Mouse (Mus musculus): ENCODE data around the gene Gm527.

Gene Gm527

DNA sequence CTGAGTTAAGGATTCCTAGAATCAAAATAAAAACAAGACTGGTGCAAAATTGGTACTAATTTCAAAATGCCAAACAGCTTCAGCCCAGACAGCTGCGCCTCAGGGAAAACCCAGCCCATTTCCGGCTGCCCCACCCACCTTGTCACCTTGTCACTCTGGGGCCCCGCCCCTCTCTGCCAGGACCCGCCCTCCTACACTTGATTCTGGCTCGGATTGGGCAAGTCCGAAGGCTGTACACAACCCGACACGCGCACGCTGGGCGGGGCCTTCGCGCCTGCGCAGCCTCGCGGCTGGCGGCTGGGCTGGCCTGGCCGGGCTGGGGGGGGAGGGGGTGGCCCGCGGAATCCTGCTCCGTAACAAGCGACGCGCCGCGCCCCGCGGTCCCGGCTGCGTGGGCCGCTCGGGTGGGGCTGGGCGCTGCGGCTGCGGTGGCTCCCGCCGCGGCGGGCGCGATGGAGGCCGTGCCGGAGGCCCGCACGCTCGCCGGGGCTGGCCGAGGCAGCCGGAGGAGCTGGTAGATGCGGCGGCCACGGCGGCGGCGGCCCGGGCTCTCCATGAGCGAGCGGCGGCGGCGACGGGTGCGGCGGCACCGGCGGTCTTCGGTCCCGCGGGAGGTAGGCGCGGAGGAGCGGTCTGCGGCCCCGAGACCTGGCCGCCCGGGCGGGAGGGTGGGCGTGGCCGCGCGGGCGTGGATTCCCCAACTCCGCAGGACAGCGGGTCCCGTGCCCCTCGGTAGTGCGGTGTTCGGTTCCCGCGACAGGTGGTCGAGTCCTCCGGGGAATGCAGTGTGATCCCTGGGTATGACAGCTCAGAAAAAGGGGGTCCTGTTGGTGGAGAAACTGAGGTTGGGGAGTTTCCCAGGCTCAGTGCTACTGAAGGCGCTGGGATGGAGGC is at the start of gene Gm527:
Gene Gm527, plus strand, starts transcription at position 329 of the 894 bp plus-strand sequence.
- peak; percentile 95 for DNase-seq (ENCODE audit: low read depth, low spot score)

DNA sequence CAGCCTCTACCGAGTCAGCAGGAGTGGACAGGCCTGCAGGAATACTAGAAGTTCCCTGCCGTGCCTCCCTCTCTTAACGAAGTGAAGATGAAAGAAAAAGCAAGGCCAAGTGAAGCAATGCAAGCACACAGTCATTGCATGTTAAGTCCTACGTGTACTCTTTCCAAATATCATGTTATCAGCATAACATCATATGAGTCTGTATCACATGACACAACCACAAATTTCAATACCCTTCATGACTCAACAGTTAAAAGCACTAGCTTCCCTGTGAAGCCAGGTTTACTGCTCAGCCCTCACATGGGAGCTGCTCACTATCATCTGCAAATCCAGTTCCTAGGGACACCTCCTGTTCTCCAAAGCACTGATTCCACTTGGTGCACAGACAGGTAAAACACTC is 46.6 kb upstream of the Gm527 start:
- DNase-seq (ENCODE audit: low read depth, low spot score), result no peak

DNA sequence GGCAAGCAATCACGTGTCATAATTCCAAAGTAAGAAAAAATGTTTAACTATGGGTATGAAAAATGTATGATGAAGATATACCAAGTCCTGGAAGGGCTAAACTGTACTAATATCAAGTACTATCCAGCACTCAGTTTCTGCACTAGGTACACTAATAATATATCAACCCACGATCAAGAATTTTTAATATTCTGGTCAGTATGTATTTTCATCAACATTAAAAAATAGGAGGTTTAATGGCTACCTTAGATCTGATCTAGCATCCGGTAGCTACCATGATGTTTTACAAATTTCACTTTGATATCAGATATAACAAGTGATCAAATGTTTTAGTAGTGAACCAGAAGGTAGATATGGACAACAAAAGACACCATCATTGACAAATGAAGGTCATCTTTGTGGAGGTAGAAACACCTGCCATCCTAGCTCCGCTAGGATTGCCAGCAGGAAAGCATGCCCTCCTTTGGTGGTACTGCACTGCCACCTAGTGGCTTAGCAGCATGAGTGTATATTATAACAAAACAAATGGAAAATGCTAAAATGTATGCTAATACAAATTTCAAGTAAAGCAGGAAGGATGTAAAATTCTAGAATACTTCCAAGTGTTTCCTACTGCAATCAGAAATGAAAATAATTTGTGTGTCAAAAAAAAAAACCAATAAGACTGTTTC is 20.5 kb upstream of the Gm527 start:
- peak; percentile 77 for DNase-seq (ENCODE audit: low read depth, low spot score)

DNA sequence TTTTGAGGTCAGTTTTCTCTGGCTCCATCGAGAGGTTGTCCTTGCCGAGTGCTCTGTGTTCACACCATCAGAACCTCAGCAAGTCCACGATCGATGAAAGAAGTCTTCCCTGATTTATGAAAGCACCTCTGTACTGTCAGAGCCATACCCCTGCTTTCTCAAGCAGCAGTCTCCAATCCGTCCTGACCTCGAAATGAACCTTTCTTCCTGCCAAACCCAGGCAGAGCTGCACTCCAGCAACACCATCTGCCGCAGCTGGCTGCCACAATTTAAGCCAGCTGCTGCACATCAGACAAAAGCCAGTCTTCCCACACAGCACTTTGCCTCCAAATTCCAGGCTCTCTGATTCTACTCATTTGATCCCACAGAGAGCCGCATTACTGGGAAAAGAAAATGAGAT is 15.2 kb upstream of the Gm527 start:
- peak; percentile 75 for DNase-seq (ENCODE audit: low read depth, low spot score)

DNA sequence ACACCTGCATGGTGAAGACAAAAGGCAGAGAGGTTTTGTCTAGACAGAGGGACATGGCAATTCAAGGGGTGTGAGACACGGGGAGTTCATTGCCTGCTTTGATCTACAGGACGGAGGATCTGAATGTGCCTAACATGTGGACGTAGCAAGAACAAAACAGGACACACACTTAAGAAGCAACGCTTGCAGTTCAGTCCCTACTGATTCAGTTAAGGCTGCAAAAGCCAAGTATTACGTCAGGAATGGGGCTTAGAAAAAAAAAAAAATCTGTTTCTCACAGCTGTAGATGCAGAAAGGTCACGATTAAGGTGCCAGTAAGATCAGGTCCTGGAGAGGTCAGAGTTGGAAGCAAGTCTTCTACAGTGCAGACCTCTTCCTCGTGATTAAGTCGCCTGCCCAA is 14.5 kb upstream of the Gm527 start:
- no peak for DNase-seq (ENCODE audit: low read depth, low spot score)

DNA sequence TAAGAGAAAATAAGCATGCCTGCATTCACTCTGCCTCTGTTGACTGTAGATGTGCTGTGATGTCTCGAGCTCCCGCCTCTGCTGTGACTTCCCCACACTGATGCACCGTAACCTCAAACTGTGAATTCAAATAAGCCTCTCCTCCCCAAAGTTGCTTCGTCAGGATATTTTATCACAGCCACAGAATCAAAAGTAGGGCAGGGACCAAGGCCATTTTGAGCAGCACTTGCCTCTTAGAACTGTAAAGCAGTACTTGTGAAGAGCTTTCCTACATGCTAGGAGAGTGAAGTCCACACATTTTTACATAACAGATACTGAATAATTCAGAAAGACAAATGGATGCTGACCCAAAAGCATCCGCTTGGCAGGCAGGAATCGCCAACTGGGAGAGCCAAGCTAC is 4.7 kb upstream of the Gm527 start:
- no peak for DNase-seq (ENCODE audit: low read depth, low spot score)

DNA sequence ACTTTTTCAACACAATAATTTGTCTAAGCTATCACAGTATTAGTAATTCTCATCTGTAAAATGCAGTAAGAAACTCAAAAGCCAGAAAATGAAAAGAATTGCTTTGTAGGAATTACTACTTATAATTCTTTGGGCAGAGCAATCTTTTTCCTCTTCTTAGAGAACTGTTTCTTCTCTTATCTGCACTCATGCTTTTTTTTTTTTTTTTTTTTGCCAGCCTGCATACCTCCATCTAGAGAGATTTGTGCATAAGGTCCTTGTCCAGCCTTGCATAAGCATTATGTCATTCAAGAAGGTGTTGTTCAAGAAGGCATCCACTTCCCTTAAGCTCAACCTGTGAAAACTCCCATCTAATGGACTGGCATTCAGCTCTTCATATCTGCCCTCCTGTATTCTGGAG is 971 bp upstream of the Gm527 start:
- no peak for DNase-seq (ENCODE audit: low read depth, low spot score)

DNA sequence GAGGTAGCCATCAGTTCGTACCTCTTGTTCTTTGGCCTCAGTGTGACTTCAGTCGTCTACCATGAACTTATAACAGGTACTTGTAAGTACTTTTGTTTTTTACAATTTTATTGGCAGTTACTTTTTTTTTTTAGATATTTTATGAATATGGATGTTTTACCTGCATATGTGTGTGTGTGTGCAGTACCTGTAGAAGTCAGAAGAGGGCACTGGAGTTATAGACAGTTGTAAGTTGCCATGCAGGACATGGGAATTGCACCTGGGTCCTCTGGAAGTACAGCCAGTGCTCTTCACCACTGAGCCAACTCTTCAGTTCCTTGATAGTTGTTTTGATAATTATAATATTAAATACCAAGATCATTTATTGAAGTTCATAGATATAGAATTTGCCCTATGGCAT is 19.8 kb downstream of the Gm527 start:
- DNase-seq (ENCODE audit: low read depth, low spot score), result no peak

DNA sequence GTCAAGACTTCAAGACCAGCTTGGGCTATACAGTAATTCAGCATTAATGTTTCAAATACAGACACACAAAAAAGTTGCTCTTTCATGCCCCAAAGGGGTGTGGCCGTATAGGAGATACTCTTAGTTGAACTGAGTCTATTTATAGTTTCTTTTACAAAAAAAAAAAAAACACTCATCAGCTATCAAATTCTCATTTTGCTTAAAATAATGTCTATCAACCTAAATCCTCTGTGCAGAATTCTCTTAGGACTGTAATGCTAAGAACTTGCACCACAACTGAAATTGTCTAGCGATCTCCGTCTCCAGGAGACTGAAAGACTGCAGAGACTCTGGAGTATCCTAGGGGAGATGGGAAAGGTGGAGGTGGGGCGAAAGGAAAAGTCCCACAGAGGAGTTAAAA is 46.9 kb downstream of the Gm527 start:
- no peak for DNase-seq (ENCODE audit: low read depth, low spot score)

DNA sequence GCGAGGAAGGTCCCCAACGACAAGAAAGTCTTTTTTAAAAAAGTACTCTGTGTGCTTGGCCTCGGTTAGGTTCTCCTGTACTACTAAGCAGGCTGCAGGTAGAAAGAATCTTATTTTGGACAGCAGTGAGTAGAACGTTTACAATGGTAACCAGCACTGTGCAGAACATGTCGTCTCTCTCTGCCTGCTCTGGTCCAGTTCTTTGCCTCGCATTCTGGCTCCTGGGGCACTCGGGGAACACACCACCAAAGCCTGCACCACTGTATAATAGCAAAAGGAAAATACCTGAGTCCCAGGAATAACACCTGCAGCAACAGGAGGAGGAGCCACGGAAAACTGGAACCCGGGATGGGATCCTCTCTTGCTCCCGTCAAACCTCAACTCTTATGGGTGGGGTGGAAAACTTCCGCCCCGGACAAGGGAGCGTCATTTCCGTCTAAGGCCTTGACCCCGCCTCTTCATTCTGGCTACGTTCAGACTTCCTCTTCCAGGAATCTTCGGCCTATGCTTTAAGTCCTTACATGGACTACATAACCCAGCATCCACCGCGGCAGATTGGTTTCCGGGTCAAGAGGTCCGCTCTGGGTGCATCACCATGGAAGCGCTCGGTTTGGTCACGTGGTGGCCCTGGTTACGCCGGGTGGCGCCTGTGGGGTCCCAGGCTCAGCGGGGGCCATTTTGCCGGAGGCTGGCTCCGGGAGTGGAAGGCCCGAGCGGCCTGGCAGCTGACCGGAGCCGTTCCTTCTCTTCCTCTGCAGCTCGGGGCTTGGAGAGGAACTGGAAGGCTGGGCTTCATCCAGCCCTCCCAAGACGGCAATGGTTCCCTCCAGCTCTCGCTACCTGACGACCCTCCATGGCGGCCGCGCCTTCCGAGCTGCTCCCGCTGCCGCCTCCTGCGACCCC is 47.7 kb downstream of the Gm527 start, which contains the start of the genes Klhl28 and Togaram1:
Gene Klhl28, minus strand, starts transcription at position 411 of the 903 bp plus-strand sequence.
Gene Togaram1, plus strand, starts transcription at position 681 of the 903 bp plus-strand sequence.
- peak; percentile 99 for DNase-seq (ENCODE audit: low read depth, low spot score)

DNA sequence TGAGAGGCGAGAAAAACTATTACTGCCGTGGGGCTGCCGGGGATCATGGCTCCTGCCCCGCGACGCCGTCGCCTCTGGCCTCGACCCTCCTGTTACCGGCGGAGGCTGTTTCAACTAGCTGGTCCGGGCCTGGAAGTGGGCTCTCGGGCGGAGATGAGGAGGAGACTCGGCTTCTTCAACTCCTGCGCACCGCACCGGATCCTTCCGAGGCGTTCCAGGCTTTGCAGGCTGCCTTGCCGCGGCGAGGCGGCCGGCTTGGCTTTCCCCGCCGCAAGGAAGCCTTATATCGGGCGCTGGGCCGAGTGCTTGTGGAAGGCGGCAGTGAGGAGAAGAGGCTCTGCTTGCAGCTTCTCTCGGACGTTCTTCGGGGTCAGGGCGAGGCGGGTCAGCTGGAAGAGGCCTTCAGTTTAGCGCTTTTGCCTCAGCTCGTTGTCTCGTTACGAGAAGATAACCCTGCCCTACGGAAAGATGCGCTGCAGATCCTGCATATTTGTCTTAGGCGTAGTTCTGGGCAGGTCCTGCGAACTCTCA is 48.5 kb downstream of the Gm527 start:
- peak; percentile 56 for DNase-seq (ENCODE audit: low read depth, low spot score)

DNA sequence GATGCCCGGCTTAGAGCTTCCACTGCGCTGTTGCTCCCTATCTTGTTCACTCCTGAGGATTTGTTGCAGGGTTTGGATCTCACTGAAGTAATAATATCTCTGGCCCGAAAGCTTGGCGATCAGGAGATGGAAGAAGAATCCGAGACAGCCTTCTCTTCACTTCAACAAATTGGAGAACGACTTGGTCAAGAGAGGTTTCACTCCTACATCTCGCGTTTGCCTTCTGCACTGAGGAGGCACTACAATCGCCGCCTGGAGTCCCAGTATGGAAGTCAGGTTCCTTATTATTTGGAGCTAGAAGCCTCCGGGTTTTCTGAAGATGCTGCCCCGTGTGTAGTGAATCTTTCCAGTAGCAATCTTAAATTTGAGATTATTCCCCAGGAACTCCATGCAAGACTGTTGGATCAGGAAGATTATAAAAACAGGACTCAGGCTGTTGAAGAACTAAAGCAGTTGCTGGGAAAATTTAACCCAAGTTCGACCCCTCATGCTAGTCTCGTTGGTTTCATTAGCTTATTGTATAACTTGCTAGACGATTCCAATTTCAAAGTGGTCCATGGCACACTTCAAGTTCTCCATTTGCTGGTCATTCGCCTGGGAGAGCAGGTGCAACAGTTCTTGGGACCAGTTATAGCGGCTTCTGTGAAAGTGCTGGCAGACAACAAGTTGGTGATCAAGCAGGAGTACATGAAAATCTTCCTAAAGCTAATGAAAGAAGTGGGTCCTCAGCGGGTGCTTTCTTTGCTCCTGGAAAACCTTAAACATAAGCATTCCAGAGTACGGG is 49.1 kb downstream of the Gm527 start:
- DNase-seq (ENCODE audit: low read depth, low spot score), result no peak

DNA sequence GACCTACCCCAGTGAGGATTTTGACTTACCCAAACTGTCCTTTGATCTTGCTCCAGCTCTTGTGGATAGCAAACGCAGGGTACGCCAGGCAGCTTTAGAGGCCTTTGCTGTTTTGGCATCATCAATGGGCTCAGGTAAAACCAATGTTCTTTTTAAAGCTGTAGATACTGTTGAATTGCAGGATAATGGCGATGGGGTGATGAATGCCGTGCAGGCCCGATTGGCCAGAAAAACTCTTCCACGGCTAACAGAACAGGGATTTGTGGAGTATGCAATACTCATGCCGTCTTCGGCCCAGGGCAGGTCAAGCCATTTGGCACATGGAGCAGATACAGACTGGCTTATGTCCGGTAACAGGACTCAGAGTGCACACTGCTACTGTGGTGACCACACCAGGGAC is 49.8 kb downstream of the Gm527 start:
- no peak for DNase-seq (ENCODE audit: low read depth, low spot score)

DNA sequence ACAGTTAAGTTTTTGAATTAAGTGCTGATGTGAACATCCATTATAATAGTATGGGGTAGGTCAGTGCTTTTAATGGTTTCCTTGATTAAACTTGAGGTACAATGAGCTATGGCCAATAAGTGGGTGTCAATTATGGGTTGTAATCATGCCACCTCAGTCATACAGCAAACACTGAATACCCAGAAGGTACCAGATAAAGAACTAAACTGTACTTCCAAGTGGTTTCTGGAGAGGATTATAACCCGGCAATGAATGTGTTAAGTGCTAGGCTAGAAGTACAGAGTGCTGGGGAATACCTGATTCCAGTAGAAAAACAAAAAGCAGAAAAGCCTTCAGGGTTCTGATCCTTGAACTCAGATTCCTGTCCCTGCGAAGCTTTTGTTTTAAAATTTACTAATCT is 50.4 kb downstream of the Gm527 start:
- no peak for DNase-seq (ENCODE audit: low read depth, low spot score)

DNA sequence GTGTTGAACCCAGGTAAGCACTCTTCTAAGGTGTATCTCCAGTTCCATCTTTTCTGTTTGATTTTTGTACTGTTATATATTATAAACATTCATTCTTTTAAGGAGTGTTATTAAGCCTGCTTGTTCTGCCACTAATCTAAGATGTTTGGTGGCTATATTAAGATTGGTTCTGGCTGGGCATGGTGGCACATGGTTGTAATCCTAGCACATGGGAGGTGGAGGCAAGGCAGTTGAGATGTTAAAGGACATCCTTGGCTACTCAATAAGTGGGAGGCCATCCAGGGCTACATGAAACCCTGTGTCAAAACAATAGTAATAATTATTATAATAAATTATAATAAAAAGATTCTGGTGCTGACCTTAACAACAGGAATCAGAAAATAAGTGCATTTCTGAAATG is 53.7 kb downstream of the Gm527 start:
- no peak for DNase-seq (ENCODE audit: low read depth, low spot score)

DNA sequence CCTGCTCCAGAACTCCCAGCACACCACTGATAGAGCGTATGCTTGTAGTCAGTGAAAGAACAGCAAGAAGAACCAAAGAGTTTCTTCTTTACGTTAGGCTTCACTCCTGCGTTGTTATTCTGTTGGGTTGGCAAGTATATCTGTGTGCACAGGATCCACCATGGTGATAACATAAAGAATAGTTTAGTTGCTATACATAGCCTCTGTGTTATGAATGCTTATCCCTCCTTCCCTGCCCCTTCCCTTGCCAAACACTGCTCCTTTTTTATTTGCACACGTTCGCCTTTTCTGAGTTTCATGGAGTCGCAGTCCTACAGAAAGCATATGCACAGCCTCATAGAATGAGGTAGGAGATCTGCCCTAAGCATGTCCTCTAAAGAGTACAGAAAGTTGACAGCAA is 54.4 kb downstream of the Gm527 start:
- DNase-seq (ENCODE audit: low read depth, low spot score), result no peak
